Mouse (Mus musculus) heart, postnatal 25 days (tissue): ENCODE measurements around the gene Txn2. TPM values are rescaled to one million over a fixed set of nuclear protein-coding genes. Genes with fewer than 3 reads are reported as not detected.
"Not testable (repeated sequence)": the region's sequence is repeated elsewhere in the genome, so short reads cannot be mapped to it uniquely, and the experiment has no call there.

ENCODE experiments used
- DNase-seq: peaks from one replicate; pipeline ENCODE4 v3.0.0; 2022; ENCODE audit warnings: low spot score
- intact Hi-C: fragments of 180-260 bp; cut with DNase I; formaldehyde crosslinking; loops from one replicate; pipeline ENCODE4 v1.15.1; 2025
- total RNA-seq, 2 experiments: library from RNA; stranded (reverse); gene quantifications; 2 replicates each; pipeline ENCODE4 v1.2.3; 2021

Gene Txn2
- total RNA-seq, 2 experiments from 2014 or later = 278 to 282 TPM

DNA sequence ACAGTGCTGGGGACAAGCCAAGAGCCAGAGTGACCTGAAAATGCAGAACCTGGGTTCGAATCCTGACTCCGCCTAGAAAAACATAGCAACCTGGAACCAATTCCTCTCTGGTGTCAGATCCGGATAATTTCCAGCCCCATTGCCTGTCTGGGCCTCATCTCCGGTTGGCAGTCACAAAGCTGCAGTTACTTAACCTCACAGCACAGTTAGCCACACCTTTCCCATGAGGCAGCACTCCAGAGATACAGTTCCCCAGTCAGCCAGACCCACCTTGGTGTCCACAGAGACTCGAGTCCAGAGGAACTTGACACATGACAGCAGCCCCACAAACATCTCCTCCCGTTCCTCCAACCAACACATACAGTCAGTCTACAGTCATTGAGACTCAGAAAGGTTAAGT, 43.6 kb downstream of the Txn2 start:
- no peak for DNase-seq
- intact Hi-C loops = no loop called here

DNA sequence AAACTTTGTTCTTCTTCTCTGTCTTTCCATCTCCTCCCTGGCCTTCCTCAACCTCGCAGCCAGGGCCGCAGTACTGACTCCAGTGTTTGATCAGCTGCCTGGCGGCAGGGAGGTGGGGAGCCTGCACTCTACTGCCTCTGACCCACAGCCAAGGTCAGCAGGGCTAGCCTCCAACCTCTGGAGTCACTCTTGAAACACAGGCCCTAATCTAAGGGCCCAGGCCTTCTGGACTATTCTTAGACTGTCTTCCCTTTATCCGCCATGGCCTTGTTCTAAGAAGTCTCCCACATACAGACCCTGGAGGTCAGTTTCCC, 45.2 kb downstream of the Txn2 start:
- intact Hi-C loops = no loop called here
- no peak for DNase-seq

- intact Hi-C loops = no loop called here
- no peak for DNase-seq
These were observed 45.8 kb downstream of the Txn2 start for GRCm38 (mm10) chr15:77882797-77883696.

DNA sequence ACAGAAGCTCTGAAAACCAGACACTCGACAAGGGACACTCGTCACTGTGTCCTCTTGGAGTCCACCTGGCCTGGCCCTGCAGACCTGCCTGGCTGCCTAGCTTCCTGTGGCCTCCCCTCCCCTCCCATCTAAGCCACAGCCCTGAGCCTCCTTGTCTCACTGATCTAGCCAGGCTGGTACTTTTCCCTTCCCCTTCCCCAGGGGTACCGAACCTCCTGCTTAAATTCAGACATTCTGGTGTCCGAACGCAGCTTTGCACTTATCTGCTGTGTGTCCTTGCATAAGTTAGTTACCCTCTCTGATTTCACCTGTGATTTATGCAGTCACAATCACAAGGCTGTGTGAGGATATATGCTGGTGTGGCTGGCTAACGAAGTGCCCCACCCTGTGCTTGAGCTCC, 46.5 kb downstream of the Txn2 start:
- DNase-seq = no peak
- intact Hi-C loops = no loop called here

- DNase-seq = no peak
- intact Hi-C loops = no loop called here
These were observed 47.1 kb downstream of the Txn2 start for GRCm38 (mm10) chr15:77881698-77882097.

GRCm38 (mm10) chr15:77880738-77881137, 48.1 kb downstream of the Txn2 start:
- no peak for DNase-seq

GRCm38 (mm10) chr15:77879756-77880155, 49.0 kb downstream of the Txn2 start:
- DNase-seq = no peak
- intact Hi-C loops = no loop called here

More at GRCm38 (mm10) chr15:77880738-77881137, 48.1 kb downstream of the Txn2 start:
- intact Hi-C loops = no loop called here

GRCm38 (mm10) chr15:77877209-77877608, 51.6 kb downstream of the Txn2 start:
- intact Hi-C loops = no loop called here
- DNase-seq = no peak

GRCm38 (mm10) chr15:77876716-77877115, 52.1 kb downstream of the Txn2 start:
- intact Hi-C loops = no loop called here
- no peak for DNase-seq

- no peak for DNase-seq
- intact Hi-C loops = no loop called here
These were observed 52.9 kb downstream of the Txn2 start for GRCm38 (mm10) chr15:77875953-77876352.

GRCm38 (mm10) chr15:77874807-77875206, 54.0 kb downstream of the Txn2 start:
- intact Hi-C loops = no loop called here
- DNase-seq = no peak

GRCm38 (mm10) chr15:77874310-77874709, 54.5 kb downstream of the Txn2 start:
- DNase-seq = no peak
- intact Hi-C loops = no loop called here

GRCm38 (mm10) chr15:77873564-77873963, 55.2 kb downstream of the Txn2 start:
- intact Hi-C loops = no loop called here
- no peak for DNase-seq

- intact Hi-C loops = no loop called here
- DNase-seq = no peak
These were observed 55.8 kb downstream of the Txn2 start for GRCm38 (mm10) chr15:77872996-77873395.

DNA sequence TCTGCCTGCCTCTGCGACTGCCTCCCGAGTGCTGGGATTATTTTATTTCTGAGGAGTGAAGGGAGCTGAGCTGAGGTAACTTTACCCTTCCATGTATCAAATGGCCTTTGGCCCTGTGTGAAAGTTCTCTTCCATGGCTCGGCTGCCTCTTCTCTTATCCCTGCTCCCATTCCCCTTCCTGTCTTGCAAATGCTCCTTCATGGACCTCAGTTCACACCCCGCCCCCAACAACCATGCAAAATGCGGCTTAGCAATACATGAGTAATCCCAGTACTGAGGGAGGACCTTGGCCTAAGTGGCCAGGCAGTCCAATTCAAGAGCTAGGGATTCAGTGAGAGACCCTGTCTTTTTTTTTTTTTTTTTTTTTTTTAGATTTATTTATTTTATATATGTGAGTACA, 60.5 kb downstream of the Txn2 start:
- DNase-seq = no peak

DNA sequence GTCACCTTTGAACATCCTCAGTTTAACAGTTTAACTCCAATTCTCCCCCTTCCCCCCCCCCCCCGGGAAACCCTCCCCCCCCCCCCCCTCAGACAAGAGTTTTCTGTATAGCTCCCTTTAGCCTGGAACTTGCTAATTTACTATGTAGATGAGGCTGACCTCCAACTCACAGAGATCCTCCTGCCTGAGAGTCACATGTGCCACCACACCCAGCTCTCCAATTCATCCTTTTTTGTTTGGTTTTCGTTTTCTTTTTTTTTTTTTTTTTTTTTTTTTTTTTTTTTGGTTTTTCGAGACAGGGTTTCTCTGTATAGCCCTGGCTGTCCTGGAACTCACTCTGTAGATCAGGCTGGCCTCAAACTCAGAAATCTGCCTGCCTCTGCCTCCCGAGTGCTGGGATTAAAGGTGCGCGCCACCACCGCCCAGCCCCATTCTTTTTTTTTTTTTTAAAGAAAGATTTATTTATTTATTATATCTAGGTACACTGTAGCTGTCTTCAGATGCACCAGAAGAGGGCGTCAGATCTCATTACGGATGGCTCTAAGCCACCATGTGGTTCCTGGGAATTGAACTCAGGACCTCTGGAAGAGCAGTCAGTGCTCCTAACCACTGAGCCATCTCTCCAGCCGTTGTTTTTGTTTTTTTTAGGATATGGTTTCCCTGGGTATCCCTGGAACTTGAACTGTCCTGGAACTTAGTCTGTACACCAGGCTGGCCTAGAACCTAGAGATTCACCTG, 61.4 kb downstream of the Txn2 start:
- DNase-seq, intact Hi-C loops: not testable (repeated sequence)

More for the DNA sequence above, 60.5 kb downstream of the Txn2 start:
- intact Hi-C loops = no loop called here

GRCm38 (mm10) chr15:77866583-77867220, 62.1 kb downstream of the Txn2 start:
- intact Hi-C loops = no loop called here

More at GRCm38 (mm10) chr15:77866583-77867220, 62.1 kb downstream of the Txn2 start:
- DNase-seq = no peak
